Mouse (Mus musculus) liver, embryonic 11.5 days (tissue): ENCODE results near the gene Tsen54. TPM values are rescaled to one million over a fixed set of nuclear protein-coding genes. Genes with fewer than 3 reads are reported as not detected.

ENCODE experiments used
- ATAC-seq: fragments of 200-750 bp; cut with Nextera tagmentation; replicated peaks from 2 replicates; pipeline ENCODE4 v1.8.0; 2017; ENCODE audit warnings: moderate number of reproducible peaks, mild to moderate bottlenecking, moderate TSS enrichment, moderate library complexity; ENCODE audit not compliant: low FRiP score
- DNase-seq: peaks from one replicate; pipeline ENCODE4 v3.0.0-alpha.2; 2017; ENCODE audit warnings: low spot score
- H3K27ac ChIP-seq: fragments of 300-500 bp; sonication (generic); 2 replicates; pipeline ENCODE4 v1.5.1; 2014; ENCODE audit warnings: mild to moderate bottlenecking, low read depth, low read length, control low read depth
- H3K27me3 ChIP-seq: fragments of 300-500 bp; sonication (generic); replicated peaks from 2 replicates; pipeline ENCODE4 v1.6.1; 2014; ENCODE audit warnings: low read length, mixed read lengths; ENCODE audit not compliant: control insufficient read depth, insufficient read depth
- H3K36me3 ChIP-seq: fragments of 300-500 bp; sonication (generic); 2 replicates; pipeline ENCODE4 v1.6.1; 2014; ENCODE audit warnings: mild to moderate bottlenecking, low read length, moderate library complexity, mixed read lengths; ENCODE audit not compliant: control insufficient read depth, insufficient read depth
- H3K4me1 ChIP-seq: fragments of 300-500 bp; sonication (generic); replicated peaks from 2 replicates; pipeline ENCODE4 v1.6.1; 2014; ENCODE audit warnings: low read length, mixed read lengths; ENCODE audit not compliant: control insufficient read depth, insufficient read depth
- H3K4me2 ChIP-seq: fragments of 300-500 bp; sonication (generic); 2 replicates; pipeline ENCODE4 v1.6.1; 2014; ENCODE audit warnings: mild to moderate bottlenecking, control low read depth, moderate library complexity
- H3K4me3 ChIP-seq: fragments of 300-500 bp; sonication (generic); 2 replicates; pipeline ENCODE4 v1.5.1; 2014; ENCODE audit warnings: low read depth, low read length, control low read depth
- H3K9ac ChIP-seq: fragments of 300-500 bp; sonication (generic); 2 replicates; pipeline ENCODE4 v1.6.1; 2014; ENCODE audit warnings: low read depth, low read length, control low read depth
- H3K9me3 ChIP-seq: fragments of 300-500 bp; sonication (generic); 2 replicates; pipeline ENCODE4 v1.6.1; 2016; ENCODE audit warnings: low read length, inconsistent platforms, mixed read lengths; ENCODE audit not compliant: control insufficient read depth
- WGBS: fragments of 180-500 bp; shearing (Covaris S2); extraction: QIAGEN DNeasy Blood & Tissue Kit; methylation state at CpG from one replicate; pipeline ENCODE4 v1.1.7; 2014; 5-methylcytosine and 5-hydroxymethylcytosine counted together
- polyA plus RNA-seq: library from polyadenylated mRNA; unstranded; fragments of >200 nt; fragmentation: Nextera tagmentation; extraction: Ambion mirVana; gene quantifications from 2 replicates; pipeline ENCODE4 v1.2.1, GENCODE M21; 2014

The Tsen54 gene
- polyA plus RNA-seq, 1 experiment from 2014 or later, result 36.4 TPM

DNA sequence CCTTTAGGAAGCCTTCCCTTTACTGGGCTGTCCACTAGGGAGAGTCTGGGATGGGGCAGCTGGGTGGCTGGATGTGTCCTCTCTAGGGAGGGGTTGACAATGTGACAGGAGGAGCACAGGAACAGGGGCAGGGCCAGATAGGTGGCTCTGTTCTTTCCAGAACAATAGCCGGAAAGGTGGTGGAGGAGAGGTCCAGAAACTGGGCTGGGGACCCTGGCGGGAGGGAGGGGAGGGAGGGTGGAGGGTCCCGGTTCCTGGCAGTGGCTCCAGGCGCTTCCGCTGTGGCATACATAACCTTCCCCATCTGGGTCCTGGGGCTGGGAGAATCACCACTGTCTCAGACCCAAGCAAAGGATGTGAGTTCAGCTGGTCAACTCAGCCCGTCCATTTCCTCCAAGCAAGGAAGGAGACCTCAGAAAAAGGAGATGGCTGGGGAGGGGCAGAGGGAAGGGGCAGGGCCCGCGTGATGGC is 5.2 kb upstream of the Tsen54 start:
- peak overlapping the region; percentile 32 for H3K9ac ChIP-seq
- no peak overlapping the region for H3K4me3 ChIP-seq
- H3K4me2 ChIP-seq, result peak overlapping the region; percentile 45
- H3K4me1 ChIP-seq, result peaks cover 65% of the 10 kb centered on the region
- 61% methylated on average over 8 of the region's 8 CpGs for WGBS
- H3K36me3 ChIP-seq, result peaks cover 23% of the 10 kb centered on the region
- no peaks in the 10 kb centered on the region for H3K27me3 ChIP-seq
- ATAC-seq (no peak), DNase-seq (no peak)
- peak overlapping the region; percentile 53 for H3K27ac ChIP-seq
- no peaks in the 10 kb centered on the region for H3K9me3 ChIP-seq

DNA sequence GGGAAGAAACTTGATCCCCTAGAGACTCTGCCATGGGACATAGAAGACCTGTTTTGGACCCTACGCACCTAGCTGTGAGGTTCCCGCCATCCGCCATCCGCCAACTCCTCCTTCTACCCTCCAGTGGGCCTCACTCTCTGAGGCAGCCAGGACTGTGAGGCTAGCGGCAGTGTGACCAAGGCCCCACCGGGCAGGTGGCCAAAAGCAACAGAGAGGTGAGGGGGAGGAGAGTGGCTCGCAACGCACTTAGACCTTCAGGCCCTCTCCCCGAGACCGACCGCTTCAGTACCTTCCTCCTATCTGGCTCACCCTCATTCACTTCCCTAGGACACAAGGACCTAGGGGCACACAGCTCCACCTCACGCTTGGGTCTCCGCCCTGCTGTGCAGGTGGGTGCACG is 4.1 kb upstream of the Tsen54 start:
- DNase-seq, result no peak
- Histone ChIP-seq H3K27me3 (no peaks in the 10 kb centered on the region), H3K27ac (peak overlapping the region; percentile 21), H3K9me3 (no peaks in the 10 kb centered on the region), H3K4me1 (peaks cover 65% of the 10 kb centered on the region), H3K36me3 (peaks cover 16% of the 10 kb centered on the region), H3K4me3 (no peak overlapping the region; the same call in 1 of the 2 replicates), H3K4me2 (peak overlapping the region; percentile 26), H3K9ac (no peak overlapping the region)
- 78% methylated on average over 14 of the region's 14 CpGs for WGBS
- ATAC-seq, result no peak

DNA sequence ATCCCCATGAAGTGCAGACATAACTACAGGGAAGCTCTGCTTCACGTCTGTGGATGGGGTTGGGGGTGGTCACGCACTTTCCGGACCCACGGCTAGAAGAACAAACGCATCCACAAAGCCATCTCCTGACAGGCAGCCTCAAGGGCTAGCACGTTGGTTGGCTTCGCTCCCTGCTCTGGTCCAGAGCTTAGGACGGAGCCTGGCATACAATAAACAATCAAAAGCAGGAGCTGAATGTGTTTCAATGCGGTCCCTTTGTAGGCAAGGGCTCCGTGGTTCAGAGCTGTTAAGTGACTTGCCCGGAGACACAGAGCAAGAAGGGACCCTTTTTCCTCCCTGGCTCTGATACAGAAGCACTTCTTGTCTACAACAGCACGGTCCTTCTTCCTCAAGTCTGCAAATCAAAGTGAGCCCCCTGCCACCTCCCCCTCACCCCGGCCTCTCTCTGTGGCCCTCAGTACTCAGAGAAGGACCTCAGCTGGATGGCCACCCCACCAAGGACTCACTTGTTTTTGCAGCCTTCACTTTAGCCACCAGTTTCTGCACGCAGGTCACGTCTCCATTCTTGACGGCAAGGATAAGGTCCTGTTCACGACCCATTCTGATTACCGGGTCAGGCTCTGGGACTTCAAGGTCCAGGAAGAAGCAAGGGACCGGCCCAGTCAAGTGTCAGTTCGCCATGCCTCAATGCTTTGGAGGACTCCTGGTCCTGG is 3.0 kb upstream of the Tsen54 start:
- Histone ChIP-seq H3K4me2 (peak overlapping the region; percentile 68), H3K9me3 (no peaks in the 10 kb centered on the region), H3K36me3 (peaks cover 12% of the 10 kb centered on the region), H3K27me3 (no peaks in the 10 kb centered on the region), H3K4me1 (peaks cover 60% of the 10 kb centered on the region), H3K9ac (no peak overlapping the region), H3K4me3 (peak overlapping the region; percentile 3; the same call in 1 of the 2 replicates), H3K27ac (no peak overlapping the region)
- ATAC-seq (no peak), DNase-seq (no peak)
- 82% methylated on average over 20 of the region's 20 CpGs for WGBS

DNA sequence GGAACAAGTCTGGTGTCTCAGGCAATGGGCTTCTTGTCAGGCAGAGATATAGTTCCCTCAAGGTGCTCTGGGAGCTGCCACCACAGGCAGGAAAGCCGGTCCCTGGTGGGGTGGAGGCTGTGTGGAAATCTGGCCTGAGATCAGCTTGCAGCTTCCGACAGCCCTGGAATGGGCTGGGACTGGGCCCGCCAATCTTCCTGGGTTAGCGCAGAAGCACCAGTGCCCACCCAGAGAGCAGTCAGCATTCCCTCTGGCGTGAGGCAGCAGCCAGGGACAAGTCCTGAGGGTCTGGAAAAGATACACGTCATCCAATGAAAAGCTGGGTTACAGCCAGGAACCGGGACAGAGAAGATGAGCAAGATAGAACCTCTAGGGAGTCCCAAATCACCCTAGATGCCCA is 2.4 kb upstream of the Tsen54 start:
- Histone ChIP-seq H3K9me3 (no peaks in the 10 kb centered on the region), H3K4me1 (peaks cover 55% of the 10 kb centered on the region), H3K27ac (no peak overlapping the region), H3K9ac (no peak overlapping the region), H3K36me3 (peaks cover 9% of the 10 kb centered on the region), H3K4me2 (peak overlapping the region; percentile 68), H3K4me3 (peak overlapping the region; percentile 96), H3K27me3 (no peaks in the 10 kb centered on the region)
- no peak for DNase-seq
- WGBS, result 46% methylated on average over 7 of the region's 7 CpGs
- no peak for ATAC-seq

DNA sequence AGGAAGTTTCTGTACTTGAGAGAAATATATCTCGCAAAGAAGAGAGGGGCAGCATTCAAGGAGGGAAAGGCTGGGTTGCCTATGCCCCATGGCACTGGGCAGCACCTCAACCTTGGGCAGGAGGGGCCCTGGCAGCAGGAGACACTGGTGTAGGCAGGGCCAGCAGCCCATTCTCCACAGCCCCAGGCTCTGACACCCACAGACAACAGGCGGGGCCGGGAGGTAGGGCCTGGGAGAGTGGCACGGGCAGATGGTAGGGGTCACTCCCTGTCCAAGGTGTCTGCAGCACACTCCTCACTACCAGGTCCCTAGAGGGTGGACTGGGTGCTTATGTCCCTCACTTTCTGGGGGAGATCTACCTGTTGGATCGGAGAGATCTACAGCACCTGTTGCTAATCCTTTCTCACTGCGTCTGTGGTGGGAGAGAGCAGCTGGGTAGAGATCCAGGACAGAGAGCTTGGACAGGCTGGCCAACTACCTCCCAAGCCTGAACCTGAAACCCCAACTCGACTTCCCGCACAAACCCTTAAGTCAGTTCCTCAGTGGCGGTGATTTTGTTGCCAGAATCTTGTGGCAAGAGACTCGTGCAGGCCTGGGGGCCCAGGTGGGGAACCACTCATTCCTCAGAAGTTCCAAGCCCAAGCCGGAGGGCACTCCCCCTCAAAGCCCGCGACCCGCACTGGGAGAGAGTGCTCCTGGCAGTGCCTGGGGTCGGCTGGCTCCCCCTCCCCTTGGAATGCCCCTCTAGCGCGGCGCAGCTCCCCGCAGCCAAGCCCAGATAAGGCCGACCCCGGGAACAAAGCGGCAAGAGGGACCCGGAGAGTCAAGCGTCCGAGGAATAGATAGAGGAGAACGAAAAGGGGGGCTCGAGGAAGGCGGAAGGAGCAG is 1.7 kb upstream of the Tsen54 start:
- peaks cover 11% of the 10 kb centered on the region; the same call in 1 of the 2 replicates for H3K36me3 ChIP-seq
- peak overlapping the region; percentile 2; the same call in 1 of the 2 replicates for H3K27ac ChIP-seq
- ATAC-seq (peak; percentile 3; the same call in 1 of the 2 replicates), DNase-seq (no peak)
- H3K4me1 ChIP-seq, result peaks cover 48% of the 10 kb centered on the region
- H3K4me2 ChIP-seq, result peak overlapping the region; percentile 68
- H3K9me3 ChIP-seq, result no peaks in the 10 kb centered on the region
- peak overlapping the region; percentile 69 for H3K9ac ChIP-seq
- WGBS, result 10% methylated on average over 28 of the region's 28 CpGs
- no peaks in the 10 kb centered on the region for H3K27me3 ChIP-seq
- H3K4me3 ChIP-seq, result peak overlapping the region; percentile 96

DNA sequence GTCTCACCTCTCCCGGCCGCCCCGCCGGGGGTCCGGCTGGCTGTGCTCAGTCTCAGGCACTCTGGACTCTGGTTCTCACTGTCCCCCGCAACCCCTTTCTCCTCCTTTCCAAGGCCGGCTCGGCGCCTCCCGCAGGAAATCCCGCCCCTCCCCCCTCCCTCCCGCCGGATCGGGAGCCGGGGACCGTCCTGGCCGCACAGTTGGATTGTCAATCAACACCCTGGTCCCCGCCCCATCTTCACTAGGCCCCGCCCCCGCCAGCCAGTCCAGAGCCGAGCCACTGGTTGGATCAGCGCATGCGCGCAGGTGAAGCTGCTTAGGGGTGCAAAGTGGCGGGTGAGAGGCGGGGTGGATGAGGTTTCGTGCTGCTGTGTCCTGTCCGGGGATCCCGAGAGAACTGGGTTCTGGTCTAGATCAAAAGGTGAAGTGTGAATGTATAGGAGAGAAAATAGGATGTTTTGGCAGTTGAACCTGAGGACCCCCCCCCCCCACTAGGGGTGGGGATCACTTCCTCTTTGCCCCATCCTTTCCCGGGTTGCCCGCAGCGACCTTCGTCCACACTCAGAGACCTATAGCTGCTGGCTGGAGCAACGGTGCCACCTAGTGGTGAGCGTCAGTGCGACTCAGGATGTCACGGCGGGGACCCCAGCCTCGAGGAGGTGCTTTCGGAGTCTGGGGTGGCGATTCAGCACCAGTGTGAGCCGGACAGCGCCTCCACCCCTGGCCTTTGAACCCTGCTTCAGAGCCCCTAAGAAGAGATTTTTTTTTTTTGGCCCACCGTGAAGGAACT is 822 bp upstream of the Tsen54 start, which contains the start of gene Caskin2:
Gene Caskin2 (minus strand): TSS at position 133 of the 790 bp plus-strand sequence.
- peak; percentile 99 for DNase-seq

DNA sequence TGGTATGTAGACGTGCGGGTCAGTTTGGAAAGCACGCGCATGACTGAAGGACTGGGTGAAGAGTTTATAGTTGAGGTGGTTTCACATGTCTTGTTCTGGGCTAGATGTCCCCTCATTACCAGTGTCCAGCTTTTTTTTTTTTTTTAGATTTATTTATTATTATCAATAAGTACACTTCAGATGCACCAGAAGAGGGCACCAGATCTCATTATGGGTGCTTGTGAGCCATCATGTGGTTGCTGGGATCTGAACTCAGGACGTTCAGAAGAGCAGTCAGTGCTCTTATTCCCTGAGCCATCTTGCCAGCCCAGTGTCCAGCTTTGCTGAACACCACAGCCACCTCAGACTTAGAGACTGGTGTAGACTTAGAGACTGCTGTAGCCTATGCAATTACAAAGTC is 2.8 kb downstream of the Tsen54 start:
- Histone ChIP-seq H3K4me2 (no peak overlapping the region), H3K36me3 (peaks cover 30% of the 10 kb centered on the region), H3K9me3 (no peaks in the 10 kb centered on the region), H3K27me3 (no peaks in the 10 kb centered on the region), H3K4me3 (no peak overlapping the region), H3K27ac (no peak overlapping the region), H3K4me1 (peaks cover 11% of the 10 kb centered on the region), H3K9ac (no peak overlapping the region)
- DNase-seq (no peak), ATAC-seq (no peak)
- 84% methylated on average over 5 of the region's 5 CpGs for WGBS

More for the DNA sequence above, 822 bp upstream of the Tsen54 start, which contains the start of gene Caskin2:
- 0% methylated on average over 41 of the region's 44 CpGs for WGBS
- Histone ChIP-seq H3K36me3 (peaks cover 13% of the 10 kb centered on the region), H3K27me3 (no peaks in the 10 kb centered on the region), H3K9ac (peak within 1 kb of the TSS; percentile 85), H3K4me1 (peaks cover 39% of the 10 kb centered on the region), H3K9me3 (no peaks in the 10 kb centered on the region), H3K4me3 (peak within 1 kb of the TSS; percentile 96), H3K27ac (peak within 1 kb of the TSS; percentile 10), H3K4me2 (peak within 1 kb of the TSS; percentile 68)
- ATAC-seq, result peak; percentile 89
